Mouse (Mus musculus): ENCODE data around the gene Pou4f1. TPM values are rescaled to one million over a fixed set of nuclear protein-coding genes. Genes with fewer than 3 reads are reported as not detected.
"Not testable (repeated sequence)": the region's sequence is repeated elsewhere in the genome, so short reads cannot be mapped to it uniquely, and the experiment has no call there.

The Pou4f1 gene
- total RNA-seq (2022): under 1 TPM in 2 of 4 experiments, not detected in 2; 0.13 to 0.19 TPM

DNA sequence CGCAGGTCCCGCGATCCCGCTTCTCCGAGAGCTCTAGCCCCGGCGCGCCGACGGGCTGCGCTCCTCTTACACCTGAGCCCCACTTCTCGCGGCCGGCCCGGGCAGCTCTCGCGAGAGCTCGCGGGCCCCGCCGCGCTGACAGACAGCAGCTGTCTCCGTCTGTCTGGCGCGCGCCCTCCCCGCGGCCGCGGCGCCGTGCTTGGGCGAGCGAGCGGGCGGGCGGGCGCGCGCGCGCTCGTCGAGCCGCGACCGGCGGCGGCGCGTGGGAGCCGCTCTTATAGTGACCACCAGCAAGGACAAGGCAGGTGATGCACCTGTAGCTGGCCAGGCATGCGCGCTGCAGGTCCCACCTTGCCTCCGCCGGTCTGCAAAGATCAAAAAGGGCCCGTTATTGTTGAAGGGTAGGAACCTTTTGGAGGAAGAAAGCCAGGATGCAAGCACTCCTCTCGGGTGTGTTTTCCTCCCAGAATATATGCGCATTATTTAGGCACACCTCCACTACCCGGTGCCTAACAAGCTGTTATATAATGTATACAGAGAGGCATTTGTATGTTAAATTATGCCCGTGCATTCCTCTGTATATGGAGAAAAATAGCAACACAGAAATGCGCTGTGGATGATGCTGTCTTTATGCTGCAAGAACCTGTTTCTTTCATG, at the start of gene Pou4f1:
Gene Pou4f1 (minus strand): TSS at position 34 of the 657 bp plus-strand sequence.
- no peak for DNase-seq (ENCODE audit: low spot score)

DNA sequence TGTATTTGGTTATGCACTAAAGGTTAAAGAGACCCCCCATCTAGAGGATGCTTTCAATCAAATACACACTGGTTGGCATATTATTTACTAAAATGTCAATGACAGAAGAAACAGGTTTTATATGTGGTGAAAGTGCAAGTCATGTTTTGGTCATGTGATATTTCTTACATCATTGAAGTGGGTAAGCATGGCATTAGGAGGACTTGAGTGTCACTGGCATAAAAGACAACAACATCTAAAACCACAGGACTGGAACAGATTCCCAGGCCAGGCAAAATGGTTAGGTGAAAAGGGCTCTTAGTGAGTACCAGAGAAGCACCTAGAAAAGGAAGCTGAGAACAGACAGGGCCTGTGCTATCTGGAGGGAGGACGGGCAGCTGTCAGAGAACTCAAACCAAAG, 43.9 kb upstream of the Pou4f1 start:
- DNase-seq (ENCODE audit: low spot score): no peak

- not testable (repeated sequence) for DNase-seq (ENCODE audit: low spot score)
Observed at GRCm38 (mm10) chr14:104502761-104503160, 35.0 kb upstream of the Pou4f1 start.

- DNase-seq (ENCODE audit: low spot score): no peak
Observed at GRCm38 (mm10) chr14:104479751-104480150, 12.0 kb upstream of the Pou4f1 start.

- no peak for DNase-seq (ENCODE audit: low spot score)
Observed at GRCm38 (mm10) chr14:104478593-104478992, 10.8 kb upstream of the Pou4f1 start.

- DNase-seq (ENCODE audit: low spot score): no peak
Observed at GRCm38 (mm10) chr14:104477616-104478015, 9.8 kb upstream of the Pou4f1 start.

DNA sequence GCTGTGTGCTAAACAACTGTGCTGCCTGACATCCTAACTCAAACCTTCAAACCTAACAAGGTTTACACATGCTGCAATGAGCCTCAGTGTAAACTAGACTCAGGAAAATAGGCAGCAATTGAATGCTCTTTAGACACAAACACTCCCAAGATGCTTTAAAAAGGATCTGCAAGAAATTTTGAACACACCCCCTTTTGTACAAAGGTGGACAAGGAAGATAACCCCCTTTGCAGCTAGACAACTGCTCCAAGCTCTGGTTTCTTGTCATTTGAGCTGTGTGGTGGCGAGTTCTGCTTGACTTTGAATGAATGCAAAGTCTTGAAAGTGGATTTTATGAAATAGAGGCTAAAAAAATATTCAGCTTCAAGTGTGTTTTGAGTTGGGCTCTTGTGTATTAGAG, 7.6 kb upstream of the Pou4f1 start:
- no peak for DNase-seq (ENCODE audit: low spot score)

DNA sequence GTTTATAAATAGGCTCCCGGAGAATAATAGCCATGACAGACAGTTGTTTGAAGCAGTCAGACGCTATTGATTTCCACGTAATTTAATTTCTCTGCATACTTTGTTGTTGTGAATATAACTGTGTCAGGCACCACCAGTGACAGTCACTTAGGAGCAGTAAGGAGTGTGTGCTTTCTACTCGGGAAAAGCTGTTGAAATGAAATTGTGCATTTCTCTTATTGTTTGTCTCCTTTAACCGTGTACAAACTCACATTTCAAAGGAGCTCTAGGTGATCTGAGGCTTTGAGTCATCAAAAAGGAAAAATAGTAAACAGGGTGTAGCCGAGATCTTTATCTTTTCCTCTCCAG, 798 bp upstream of the Pou4f1 start:
- DNase-seq (ENCODE audit: low spot score): no peak

GRCm38 (mm10) chr14:104467133-104467965, 450 bp downstream of the Pou4f1 start:
- no peak for DNase-seq (ENCODE audit: low spot score)

- no peak for DNase-seq (ENCODE audit: low spot score)
Observed at GRCm38 (mm10) chr14:104466557-104466956, 1.2 kb downstream of the Pou4f1 start.

- no peak for DNase-seq (ENCODE audit: low spot score)
Observed at GRCm38 (mm10) chr14:104465483-104466235, 2.1 kb downstream of the Pou4f1 start.

DNA sequence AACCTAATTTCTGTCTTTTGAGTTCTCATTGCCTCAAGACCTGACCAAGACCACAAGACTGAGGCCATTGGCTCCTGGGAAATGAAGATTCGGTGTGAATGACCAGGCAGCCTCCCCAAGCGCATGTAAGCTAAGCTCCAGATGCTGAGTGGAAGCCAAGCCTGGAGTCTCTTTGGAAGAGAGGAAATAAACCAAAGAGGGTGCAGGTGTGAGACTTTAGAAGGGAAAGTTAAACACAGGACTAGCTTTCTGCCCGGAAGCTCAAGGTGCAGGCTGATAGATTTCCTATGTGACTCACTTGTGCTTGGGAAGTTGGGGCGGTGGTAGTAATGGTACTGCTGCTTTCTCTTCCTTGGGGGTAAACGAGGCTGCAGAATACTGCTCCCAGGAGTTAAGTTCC, 3.0 kb downstream of the Pou4f1 start:
- DNase-seq (ENCODE audit: low spot score): no peak

DNA sequence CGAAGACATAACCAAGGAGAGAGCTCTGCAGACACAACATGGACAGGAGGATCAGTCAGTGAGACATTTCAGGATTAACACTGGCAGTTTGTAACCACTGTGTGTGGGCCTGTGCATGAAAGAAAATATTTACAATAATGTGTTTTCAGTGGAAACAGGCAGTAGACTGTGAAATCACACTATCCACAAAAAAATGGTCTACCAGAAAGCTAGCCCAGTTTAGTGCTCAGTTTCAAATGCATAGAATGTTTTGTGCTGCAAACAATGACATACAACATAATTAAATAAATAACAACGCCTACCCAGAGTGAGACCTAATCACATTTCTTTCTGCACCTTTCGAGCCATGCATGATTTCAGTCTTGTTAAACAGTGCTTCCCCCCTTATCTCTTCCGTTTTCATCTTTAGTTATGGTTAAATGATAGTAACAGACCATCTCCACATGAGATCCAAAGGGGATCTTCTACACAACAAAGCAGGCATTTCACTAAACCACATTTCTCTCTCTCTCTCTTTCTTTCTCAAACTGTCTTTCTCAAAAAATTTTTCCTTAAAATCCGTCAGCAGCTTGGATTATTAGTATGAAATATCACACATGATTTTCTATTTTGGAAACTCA, 4.1 kb downstream of the Pou4f1 start:
- no peak for DNase-seq (ENCODE audit: low spot score)

DNA sequence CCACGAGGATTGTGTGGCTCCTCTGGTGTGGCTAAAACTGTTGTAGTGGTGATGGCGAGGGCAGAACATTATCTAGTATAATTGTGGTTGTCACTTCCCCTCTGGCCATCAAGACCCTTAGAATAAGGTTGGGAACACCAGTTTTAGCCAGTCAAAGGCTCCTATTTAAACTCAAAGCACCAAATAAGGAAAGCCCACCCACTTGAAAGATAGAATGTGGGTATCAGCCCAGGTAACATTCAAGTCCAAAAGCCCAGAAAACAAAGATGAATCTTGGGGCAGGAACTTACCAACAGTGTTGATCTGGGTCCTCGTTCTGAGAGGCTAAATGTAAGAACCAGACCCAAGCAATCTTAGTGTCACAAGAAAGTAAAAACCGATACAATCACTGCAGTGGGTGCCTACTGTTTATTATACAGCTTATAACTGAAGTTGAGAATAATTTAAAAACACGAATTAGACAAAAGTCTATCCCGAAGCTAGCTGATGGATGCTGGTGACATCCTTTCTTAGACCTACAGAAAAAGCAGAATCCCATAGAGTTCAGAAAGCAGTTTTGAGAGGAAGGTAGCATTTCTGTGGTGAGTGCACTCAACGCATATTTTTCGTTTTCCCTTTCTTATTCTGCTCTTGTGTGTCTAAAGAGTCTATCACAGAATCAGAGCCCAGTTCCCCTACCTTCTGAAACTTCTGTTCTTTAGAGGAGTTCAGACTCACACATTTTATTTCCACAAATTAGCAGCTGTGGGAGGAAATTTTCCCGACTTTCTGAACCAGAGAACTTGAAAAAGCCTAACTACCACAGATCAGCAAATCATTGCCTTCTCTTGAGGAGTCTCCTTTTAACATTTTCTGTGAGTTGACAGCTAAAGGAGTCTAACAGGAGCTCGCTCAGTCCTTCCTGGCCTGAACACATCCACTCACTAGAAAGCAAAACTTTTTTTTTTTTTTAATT, 6.2 kb downstream of the Pou4f1 start:
- DNase-seq (ENCODE audit: low spot score): no peak

DNA sequence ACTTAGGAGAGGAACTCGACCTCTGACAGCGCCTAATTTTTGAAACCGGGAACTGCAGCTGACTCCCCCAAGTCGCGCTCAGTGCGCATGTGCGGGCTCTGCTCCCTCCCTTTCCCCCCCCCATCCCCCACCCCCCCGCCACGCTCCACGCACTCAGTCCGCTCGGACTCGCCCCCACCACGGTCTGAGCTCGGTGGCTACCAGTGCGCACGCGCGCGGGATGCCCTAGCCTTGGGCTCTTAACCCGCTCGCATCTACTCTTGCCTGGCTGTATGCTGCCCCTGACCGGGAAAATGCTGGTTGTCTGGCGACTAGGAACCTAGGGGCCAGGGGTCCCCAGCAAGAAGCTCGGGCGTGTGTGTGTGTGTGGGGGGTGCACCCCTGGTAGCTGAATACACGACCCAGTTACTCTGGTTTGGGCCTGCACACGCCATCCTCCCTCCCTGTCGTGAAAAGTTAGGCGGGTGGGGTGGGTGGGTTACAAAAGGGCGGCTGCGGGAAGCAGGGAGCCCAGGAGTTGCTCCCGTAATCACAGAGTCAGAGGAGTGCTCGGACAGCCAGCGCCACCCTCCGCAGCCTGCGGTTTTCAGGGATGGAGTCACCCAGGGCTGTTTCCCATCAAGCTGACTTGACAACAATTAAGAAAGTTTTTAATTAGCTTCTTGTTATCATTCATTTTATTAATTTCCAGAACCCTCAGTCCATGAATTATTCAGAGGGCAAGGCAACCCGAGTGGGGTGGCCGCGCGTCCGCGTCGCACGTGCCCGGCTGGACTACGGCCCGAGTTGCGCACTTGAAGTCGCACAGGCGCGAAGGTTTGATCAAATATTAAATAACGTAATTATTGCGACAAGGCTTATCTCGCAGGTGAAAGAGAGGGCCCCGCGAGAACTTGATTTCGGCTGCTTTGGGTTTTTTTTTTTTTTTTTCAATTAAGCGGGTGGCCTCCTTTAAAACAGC, 7.2 kb downstream of the Pou4f1 start:
- no peak for DNase-seq (ENCODE audit: low spot score)

- DNase-seq (ENCODE audit: low spot score): no peak
Observed at GRCm38 (mm10) chr14:104459513-104460111, 8.2 kb downstream of the Pou4f1 start.

GRCm38 (mm10) chr14:104458728-104459512, 8.9 kb downstream of the Pou4f1 start:
- DNase-seq (ENCODE audit: low spot score): no peak

DNA sequence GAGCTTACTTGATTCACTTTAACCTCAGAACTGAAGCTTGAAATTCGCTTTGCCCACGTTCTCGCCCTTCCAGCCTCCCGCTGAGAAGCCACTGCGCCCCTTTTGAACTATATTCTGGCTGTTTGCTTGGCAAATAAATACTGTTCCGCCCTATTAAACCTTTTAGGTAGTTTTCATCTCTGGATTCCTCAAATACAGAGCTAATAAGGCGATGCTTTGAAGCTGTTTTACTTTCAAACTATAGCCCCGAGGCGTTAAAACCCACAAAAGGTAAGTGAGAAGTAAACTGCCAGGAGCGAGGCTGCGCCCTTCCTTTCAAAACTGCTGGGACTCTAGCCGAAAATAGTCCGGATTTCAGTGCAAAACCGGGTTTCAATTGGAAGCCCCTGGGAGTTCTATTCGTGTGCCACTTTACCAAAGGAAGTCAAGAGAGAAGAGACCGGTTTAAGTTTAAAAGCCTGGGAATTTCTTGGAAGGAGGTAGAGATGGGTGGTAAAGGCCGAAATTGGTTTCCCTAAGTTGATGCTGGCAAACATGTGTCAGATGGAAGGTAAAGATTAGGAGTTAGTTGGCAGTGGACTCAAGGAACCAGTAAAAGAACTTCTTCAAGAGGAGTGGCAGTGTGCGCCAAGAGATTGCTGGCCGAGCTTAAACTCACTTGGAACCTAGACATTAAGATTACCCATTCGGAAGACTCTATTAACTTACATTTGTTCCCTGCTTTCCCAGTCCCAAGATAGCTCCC, 9.7 kb downstream of the Pou4f1 start:
- DNase-seq (ENCODE audit: low spot score): no peak
